Mouse (Mus musculus): Measurements from ENCODE around the gene Cdh1. TPM values are rescaled to one million over a fixed set of nuclear protein-coding genes. Genes with fewer than 3 reads are reported as not detected.

Gene Cdh1
- polyA plus RNA-seq, 1 experiment, result not detected

DNA sequence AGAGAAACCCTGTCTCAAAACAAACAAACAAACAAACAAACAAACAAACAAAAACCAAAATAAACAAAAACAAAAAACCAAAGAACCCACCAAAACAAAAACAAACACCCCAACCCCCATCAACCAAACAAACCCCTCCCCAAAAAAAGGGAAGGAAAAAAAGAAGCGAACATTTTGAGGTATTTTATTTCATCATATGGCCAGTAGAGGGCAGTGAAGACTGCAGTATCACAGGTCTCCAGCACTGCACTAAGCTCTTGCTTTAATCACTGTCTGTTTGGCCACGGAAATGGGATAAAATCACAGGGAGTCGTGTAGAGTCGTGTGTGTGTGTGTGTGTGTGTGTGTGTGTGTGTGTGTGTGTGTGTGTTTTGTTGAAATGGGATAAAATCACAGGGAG is 84.3 kb downstream of the Cdh1 start:
- H3K36me3 ChIP-seq (replicated peaks; ENCODE audit: low read length), result peaks cover 4% of the 10 kb centered on the region
- peaks cover 9% of the 10 kb centered on the region for H3K4me1 ChIP-seq
- H3K4me3 ChIP-seq (replicated peaks), result no peak overlapping the region
- peaks cover 18% of the 10 kb centered on the region for H3K27me3 ChIP-seq (replicated peaks)
- H3K9me3 ChIP-seq, result no peaks in the 10 kb centered on the region
- TF ChIP-seq GATA1 (IDR thresholded peaks at IDR 0.05; ENCODE audit: borderline replicate concordance, low read length) (no peak), FLI1 (IDR thresholded peaks at IDR 0.05; ENCODE audit: low read length) (no peak)

DNA sequence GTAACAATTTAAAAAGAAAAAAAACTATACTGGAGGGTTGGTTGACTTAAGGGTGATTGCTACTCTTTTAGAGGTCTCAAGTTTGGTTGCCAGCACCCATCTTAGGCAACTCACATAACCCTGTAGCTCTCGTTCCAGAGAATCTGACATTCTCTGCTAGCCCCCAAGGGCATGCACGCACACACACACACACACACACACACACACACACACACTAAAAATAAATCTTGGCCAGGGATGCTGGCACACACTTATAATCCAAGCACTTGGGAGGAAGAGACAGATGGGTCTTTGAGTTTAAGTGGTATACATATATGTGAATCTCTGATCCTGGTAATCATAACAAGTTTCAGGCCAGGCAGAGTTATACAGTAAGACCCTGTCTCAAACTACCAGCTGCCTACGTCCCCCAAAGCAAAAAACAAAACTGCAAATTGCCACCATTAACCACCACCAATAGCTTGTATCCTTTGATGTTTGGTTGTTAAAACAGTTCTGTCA is 94.6 kb downstream of the Cdh1 start:
- TF ChIP-seq GATA1 (IDR thresholded peaks at IDR 0.05; ENCODE audit: borderline replicate concordance, low read length) (no peak), FLI1 (IDR thresholded peaks at IDR 0.05; ENCODE audit: low read length) (no peak)
- Histone ChIP-seq H3K27me3 (replicated peaks) (peaks cover 24% of the 10 kb centered on the region), H3K36me3 (replicated peaks; ENCODE audit: low read length) (peaks cover 32% of the 10 kb centered on the region), H3K9me3 (no peaks in the 10 kb centered on the region), H3K4me1 (peaks cover 21% of the 10 kb centered on the region), H3K4me3 (replicated peaks) (no peak overlapping the region)

DNA sequence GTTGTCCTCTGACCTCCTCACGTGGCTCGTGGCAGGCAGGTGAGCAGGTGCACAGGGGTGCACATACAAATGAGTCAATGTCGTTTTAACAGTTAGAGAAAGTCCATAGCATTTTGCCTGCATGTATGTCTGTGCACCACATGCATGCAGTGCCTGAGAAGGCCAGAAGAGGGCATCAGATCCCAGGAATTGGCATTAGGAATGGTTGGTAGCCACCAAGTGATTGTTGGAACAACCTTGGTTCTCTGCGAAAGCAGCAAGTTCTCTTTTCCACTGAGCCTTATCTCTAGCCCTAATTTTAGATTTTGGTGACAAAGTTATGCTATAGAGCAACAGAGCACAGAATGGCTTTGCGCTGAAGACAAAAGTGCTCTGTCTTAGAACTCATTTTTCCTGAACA is 96.4 kb downstream of the Cdh1 start:
- TF ChIP-seq FLI1 (IDR thresholded peaks at IDR 0.05; ENCODE audit: low read length) (no peak), GATA1 (IDR thresholded peaks at IDR 0.05; ENCODE audit: borderline replicate concordance, low read length) (no peak)
- Histone ChIP-seq H3K4me3 (replicated peaks) (no peak overlapping the region), H3K4me1 (peaks cover 25% of the 10 kb centered on the region), H3K36me3 (replicated peaks; ENCODE audit: low read length) (peaks cover 32% of the 10 kb centered on the region), H3K9me3 (no peaks in the 10 kb centered on the region), H3K27me3 (replicated peaks) (peaks cover 29% of the 10 kb centered on the region)

DNA sequence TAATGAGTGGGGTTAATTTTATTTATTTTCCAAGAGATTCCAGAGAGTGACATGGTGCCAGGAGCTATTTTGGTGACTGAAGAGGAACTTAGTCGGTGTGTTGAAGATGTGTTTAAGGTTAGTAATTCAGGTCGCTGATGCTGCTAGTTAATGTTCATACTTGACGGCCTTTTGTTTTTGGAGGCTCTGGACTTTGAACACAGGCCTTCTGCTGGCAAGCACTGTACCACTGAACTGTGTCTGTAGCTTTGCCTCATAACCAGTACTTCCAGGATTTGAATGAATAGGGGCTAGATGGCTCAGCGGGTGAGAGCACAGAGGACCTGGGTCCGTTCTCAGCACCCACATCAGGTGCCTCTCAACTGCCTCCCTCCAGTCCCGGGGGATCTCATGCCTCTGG is 97.0 kb downstream of the Cdh1 start:
- Histone ChIP-seq H3K4me3 (replicated peaks) (no peak overlapping the region), H3K36me3 (replicated peaks; ENCODE audit: low read length) (peaks cover 32% of the 10 kb centered on the region), H3K9me3 (no peaks in the 10 kb centered on the region), H3K27me3 (replicated peaks) (peaks cover 28% of the 10 kb centered on the region), H3K4me1 (peaks cover 30% of the 10 kb centered on the region)
- TF ChIP-seq GATA1 (IDR thresholded peaks at IDR 0.05; ENCODE audit: borderline replicate concordance, low read length) (no peak), FLI1 (IDR thresholded peaks at IDR 0.05; ENCODE audit: low read length) (no peak)

DNA sequence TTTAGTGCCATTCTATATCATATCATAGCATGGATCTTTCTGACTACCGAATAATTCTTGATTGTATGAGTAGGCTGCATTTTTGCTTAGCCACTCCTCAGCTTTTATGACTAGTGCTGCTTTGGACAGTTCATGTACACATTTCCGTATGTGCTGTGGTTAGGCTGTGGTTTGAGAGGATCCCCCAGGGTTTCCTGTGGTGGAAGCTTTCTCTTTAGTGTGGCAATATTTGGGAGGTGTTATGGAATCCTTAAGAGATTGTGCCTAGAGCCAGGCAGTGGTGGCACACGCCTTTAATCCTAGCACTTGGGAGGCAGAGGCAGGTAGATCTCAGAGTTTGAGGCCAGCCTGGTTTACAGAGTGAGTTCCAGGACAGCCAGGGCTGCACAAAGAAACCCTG is 98.2 kb downstream of the Cdh1 start:
- TF ChIP-seq GATA1 (IDR thresholded peaks at IDR 0.05; ENCODE audit: borderline replicate concordance, low read length), result no peak
- TF ChIP-seq FLI1 (IDR thresholded peaks at IDR 0.05; ENCODE audit: low read length), result no peak
- Histone ChIP-seq H3K4me3 (replicated peaks) (no peak overlapping the region), H3K27me3 (replicated peaks) (peaks cover 32% of the 10 kb centered on the region), H3K4me1 (peaks cover 36% of the 10 kb centered on the region), H3K9me3 (no peaks in the 10 kb centered on the region), H3K36me3 (replicated peaks; ENCODE audit: low read length) (peaks cover 28% of the 10 kb centered on the region)

DNA sequence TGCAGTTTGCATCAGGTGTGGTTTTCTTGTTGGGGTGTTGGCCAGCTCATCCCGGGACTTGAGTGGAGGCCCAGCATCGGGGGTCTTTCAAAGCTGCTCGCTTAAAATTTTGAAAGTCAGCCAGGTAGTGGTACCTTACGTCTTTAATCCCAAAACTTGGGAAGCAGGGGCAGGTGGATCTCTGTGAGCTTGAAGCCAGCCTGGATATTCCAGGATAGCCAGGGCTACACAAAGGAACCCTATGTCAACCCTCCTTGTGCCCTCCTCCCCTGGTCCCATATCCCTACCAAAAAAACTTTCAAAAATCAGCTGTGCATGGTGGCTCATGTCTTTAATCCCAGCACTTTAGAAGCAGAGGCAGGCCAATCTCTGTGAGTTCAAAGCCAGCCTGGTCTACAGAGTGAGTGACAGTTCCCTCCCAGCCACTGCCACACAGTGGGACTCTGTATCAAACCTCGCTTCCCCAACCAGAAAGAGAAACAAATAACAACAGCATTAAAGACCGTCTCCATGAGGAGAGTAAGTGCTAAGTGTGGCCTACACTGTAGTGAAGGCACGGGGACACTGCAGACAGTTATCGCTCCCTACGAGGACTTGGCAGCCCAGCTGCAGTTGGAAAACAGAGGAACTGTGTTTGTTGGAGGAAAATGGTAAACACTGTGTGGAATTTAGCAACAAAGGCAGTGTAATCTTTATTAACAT is 101.2 kb downstream of the Cdh1 start:
- Histone ChIP-seq H3K9me3 (no peaks in the 10 kb centered on the region), H3K4me1 (peaks cover 36% of the 10 kb centered on the region), H3K36me3 (replicated peaks; ENCODE audit: low read length) (peaks cover 4% of the 10 kb centered on the region), H3K4me3 (replicated peaks) (no peak overlapping the region), H3K27me3 (replicated peaks) (peaks cover 35% of the 10 kb centered on the region)
- no peak for TF ChIP-seq FLI1 (IDR thresholded peaks at IDR 0.05; ENCODE audit: low read length)

DNA sequence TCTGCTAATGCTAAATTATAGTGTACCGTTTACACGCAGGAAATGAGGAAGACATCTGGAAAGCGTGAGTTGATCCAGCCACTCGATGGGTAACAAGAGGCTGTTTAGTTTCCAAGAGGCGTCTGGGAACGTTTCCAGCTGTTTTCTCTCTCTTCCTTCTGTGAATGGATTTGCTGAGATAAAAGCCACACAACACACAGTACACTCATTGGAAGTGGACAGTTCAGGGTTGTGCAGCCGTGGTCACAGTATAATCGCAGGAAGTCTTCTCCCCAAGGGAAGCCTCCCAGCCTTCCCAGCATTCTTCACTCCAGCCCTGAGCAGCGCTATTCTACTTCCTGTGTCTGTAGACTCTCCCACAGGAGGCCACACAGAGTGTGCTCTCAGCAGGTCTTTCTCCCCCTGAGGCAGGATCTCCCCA is 101.8 kb downstream of the Cdh1 start:
- peaks cover 35% of the 10 kb centered on the region for H3K27me3 ChIP-seq (replicated peaks)
- peaks cover 36% of the 10 kb centered on the region for H3K4me1 ChIP-seq
- peaks cover 3% of the 10 kb centered on the region for H3K36me3 ChIP-seq (replicated peaks; ENCODE audit: low read length)
- H3K9me3 ChIP-seq, result no peaks in the 10 kb centered on the region
- no peak for TF ChIP-seq GATA1 (IDR thresholded peaks at IDR 0.05; ENCODE audit: borderline replicate concordance, low read length)
- H3K4me3 ChIP-seq (replicated peaks), result no peak overlapping the region

DNA sequence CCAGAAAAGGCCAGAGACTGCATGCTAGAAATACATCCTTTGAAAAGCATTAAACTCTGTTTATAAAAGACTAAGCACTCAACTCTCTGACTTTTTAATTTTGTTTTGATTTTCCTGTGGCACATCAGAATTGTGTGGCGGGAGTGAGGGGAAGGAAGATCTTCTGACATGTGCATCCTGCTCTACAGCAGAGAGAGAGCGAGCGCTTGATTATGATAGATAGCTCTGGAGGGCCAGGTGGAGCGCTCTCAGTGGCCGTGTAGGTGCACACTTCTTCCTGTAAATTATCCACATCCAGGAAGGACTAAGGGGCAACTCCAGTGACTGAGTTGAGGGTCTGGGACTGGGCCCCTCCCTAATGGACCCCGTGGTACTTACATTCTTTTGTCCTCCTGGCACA is 103.0 kb downstream of the Cdh1 start:
- H3K36me3 ChIP-seq (replicated peaks; ENCODE audit: low read length), result no peaks in the 10 kb centered on the region
- H3K4me1 ChIP-seq, result peaks cover 25% of the 10 kb centered on the region
- H3K9me3 ChIP-seq, result no peaks in the 10 kb centered on the region
- TF ChIP-seq GATA1 (IDR thresholded peaks at IDR 0.05; ENCODE audit: borderline replicate concordance, low read length) (no peak), FLI1 (IDR thresholded peaks at IDR 0.05; ENCODE audit: low read length) (no peak)
- peaks cover 29% of the 10 kb centered on the region for H3K27me3 ChIP-seq (replicated peaks)
- H3K4me3 ChIP-seq (replicated peaks), result no peak overlapping the region

DNA sequence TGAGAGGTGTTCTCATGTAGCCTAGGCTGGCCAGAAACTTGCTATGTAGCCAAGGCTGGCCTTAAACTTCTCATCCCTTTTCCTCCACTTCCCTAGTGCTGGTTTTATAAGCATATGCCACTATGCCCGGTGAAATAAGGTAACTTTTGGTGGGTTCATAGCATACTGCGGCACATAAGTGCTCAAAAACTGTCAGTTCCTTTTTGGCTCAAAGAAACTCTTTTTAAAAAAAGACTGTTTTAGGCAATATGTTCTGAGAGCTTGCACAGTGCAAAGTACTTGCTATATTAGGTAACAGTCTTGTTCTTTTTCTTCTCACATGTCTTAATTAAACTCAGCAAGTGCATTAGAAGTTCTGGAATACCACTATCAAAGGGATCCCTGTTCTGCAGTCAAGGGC is 106.9 kb downstream of the Cdh1 start:
- Histone ChIP-seq H3K4me1 (peaks cover 15% of the 10 kb centered on the region), H3K36me3 (replicated peaks; ENCODE audit: low read length) (no peaks in the 10 kb centered on the region), H3K4me3 (replicated peaks) (no peak overlapping the region), H3K9me3 (no peaks in the 10 kb centered on the region), H3K27me3 (replicated peaks) (peaks cover 25% of the 10 kb centered on the region)
- no peak for TF ChIP-seq GATA1 (IDR thresholded peaks at IDR 0.05; ENCODE audit: borderline replicate concordance, low read length)
- TF ChIP-seq FLI1 (IDR thresholded peaks at IDR 0.05; ENCODE audit: low read length), result no peak

DNA sequence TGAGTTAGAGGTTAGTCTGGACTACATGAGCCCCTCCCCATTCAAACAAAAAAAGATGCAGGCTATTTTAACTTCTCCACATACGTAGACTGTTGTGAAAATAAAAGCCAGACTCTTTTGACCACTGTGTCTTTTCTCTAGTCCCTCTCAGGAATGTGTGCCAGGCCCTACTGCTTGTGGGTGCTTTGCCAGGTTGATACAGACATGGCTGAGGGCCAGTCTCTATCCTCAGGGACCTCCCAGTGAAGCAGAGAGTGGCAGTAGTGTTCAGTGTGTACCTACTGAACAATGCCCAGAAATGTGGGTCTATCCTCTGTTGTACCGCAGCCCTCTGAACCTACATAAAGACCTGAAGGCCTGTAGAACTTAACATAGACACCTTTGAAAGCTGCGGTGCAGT is 109.3 kb downstream of the Cdh1 start:
- TF ChIP-seq FLI1 (IDR thresholded peaks at IDR 0.05; ENCODE audit: low read length), result no peak
- TF ChIP-seq GATA1 (IDR thresholded peaks at IDR 0.05; ENCODE audit: borderline replicate concordance, low read length), result no peak

More for the DNA sequence above, 109.3 kb downstream of the Cdh1 start:
- peaks cover 18% of the 10 kb centered on the region for H3K27me3 ChIP-seq (replicated peaks)
- H3K36me3 ChIP-seq (replicated peaks; ENCODE audit: low read length), result no peaks in the 10 kb centered on the region
- H3K4me3 ChIP-seq (replicated peaks), result no peak overlapping the region
- peaks cover 18% of the 10 kb centered on the region for H3K4me1 ChIP-seq
- H3K9me3 ChIP-seq, result no peaks in the 10 kb centered on the region
